Mouse (Mus musculus) lung, adult 2 months (tissue): Measurements from ENCODE around the gene Myl9.

Experiments used
- CTCF ChIP-seq: fragments of 200-500 bp; IDR thresholded peaks from 2 replicates; pipeline ENCODE4 v1.5.1; 2011; ENCODE audit warnings: mild to moderate bottlenecking, low read length, control low read depth; ENCODE audit not compliant: insufficient read depth
- POLR2A ChIP-seq: fragments of 200-500 bp; IDR thresholded peaks from 2 replicates; pipeline ENCODE4 v1.6.1; 2011; ENCODE audit warnings: low read depth, mild to moderate bottlenecking, control low read depth, low read length, borderline replicate concordance; ENCODE audit errors: extremely low read depth

DNA sequence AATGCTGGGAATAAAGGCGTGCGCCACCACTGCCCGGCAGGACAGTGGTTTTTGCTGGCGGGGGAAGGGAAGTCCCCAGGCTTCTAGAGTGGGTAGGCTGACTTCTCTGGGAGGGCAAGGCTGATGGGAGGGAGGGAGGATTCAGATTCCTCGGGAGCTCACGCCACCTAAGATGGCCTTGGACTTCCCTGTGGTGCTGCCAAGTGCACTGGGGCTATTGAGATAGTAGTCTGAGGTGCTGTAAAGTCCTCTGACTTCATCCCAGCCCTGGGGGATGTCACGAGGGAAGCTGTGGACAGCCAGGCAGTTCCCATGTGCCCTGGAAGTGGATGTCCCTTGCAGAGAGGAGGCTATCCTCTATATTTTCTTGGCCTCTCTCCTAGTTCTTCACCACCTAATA lies 37.2 kb upstream of the Myl9 start:
- TF ChIP-seq CTCF (no peak), POLR2A (no peak)
